Comparison of ENCODE assay signal across 19 mouse cellular contexts in the genomic region with DNA sequence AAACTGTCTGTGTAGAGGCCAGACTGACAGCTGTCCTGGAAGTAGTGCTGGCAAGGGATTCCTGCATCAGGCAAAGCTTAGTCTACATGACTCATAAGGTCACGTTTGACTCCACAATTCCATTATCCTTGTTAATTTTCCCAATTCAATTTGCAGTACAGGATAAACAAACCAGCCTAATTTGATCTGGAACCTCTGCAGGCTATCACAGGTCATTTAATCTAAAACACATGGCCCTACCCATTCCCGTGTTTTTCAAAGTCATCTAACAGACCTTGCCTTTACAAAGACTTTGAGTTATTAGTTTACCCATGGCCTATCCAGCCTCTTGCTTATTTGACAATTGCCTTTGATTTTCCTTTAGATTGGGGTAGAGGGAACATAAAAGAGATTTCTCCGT. TPM values are rescaled to one million over a fixed set of nuclear protein-coding genes. Genes with fewer than 3 reads are reported as not detected.
DNase-seq lines count a peak whose midpoint lies in the region; ATAC-seq lines count a peak whose summit lies in the region.
"Had no signal": no experiment of that assay in that cellular context is flagged by ENCODE, and none has a peak within 500 bp of the region (broad histone marks: within the 10 kb centered on the region; RNA-seq: fewer than 3 reads in every experiment).

No protein-coding gene starts in this region.

- H3K4me1 ChIP-seq in kidney, embryonic 15.5 days: no peaks in the 10 kb centered on the region
- peaks cover 4% of the 10 kb centered on the region; the same call in 1 of the 2 replicates for H3K4me1 ChIP-seq in kidney, embryonic 16.5 days (ENCODE audit: insufficient read depth, low read length)
- peaks cover 18% of the 10 kb centered on the region for H3K4me1 ChIP-seq in embryonic facial prominence, embryonic 10.5 days
- peaks cover 7% of the 10 kb centered on the region for H3K4me1 ChIP-seq in hindbrain, embryonic 10.5 days (replicated peaks)
- H3K4me1 ChIP-seq: heart, embryonic 13.5 days had no signal

- intact Hi-C loops in heart, postnatal 25 days (cut with DNase I): no loop called here

- peak; percentile 39 for DNase-seq in embryonic facial prominence, embryonic 10.5 days (ENCODE audit: low spot score)
- DNase-seq in forelimb bud, embryonic 11.5 days (ENCODE audit: low read depth, low spot score): peak; percentile 59
- DNase-seq in heart, postnatal 25 days (ENCODE audit: low spot score): no peak
- no peak for DNase-seq in hindbrain, embryonic 10.5 days (ENCODE audit: low spot score)
- DNase-seq: adrenal gland, adult 2 months; adrenal gland, postnatal 25 days; cerebellum, adult 18-20 months; cerebellum, adult 9-11 months; cerebellum, postnatal 36 days; gastrocnemius, postnatal 14 days had no signal

- no peaks in the 10 kb centered on the region for H3K36me3 ChIP-seq in kidney, embryonic 15.5 days
- no peaks in the 10 kb centered on the region for H3K36me3 ChIP-seq in kidney, embryonic 16.5 days (ENCODE audit: insufficient read depth, low read length)
- H3K36me3 ChIP-seq in embryonic facial prominence, embryonic 10.5 days (replicated peaks): peaks cover 35% of the 10 kb centered on the region
- H3K36me3 ChIP-seq in hindbrain, embryonic 10.5 days: peaks cover 8% of the 10 kb centered on the region; the same call in 1 of the 2 replicates
- H3K36me3 ChIP-seq: forebrain, embryonic 15.5 days; heart, embryonic 13.5 days had no signal

- H3K27me3 ChIP-seq in kidney, embryonic 15.5 days: no peaks in the 10 kb centered on the region
- no peaks in the 10 kb centered on the region for H3K27me3 ChIP-seq in kidney, embryonic 16.5 days (ENCODE audit: insufficient read depth, low read length)
- H3K27me3 ChIP-seq in embryonic facial prominence, embryonic 10.5 days (replicated peaks; ENCODE audit: low read depth, poor library complexity, severe bottlenecking): no peaks in the 10 kb centered on the region
- no peaks in the 10 kb centered on the region for H3K27me3 ChIP-seq in hindbrain, embryonic 10.5 days (ENCODE audit: insufficient read depth, poor library complexity, severe bottlenecking)
- H3K27me3 ChIP-seq: CH12.LX; forebrain, embryonic 15.5 days; heart, embryonic 13.5 days had no signal

- 0 out of 2 replicates have a peak overlapping the region, but pooled peaks have one; percentile 32 for H3K27ac ChIP-seq in kidney, embryonic 15.5 days
- H3K27ac ChIP-seq in kidney, embryonic 16.5 days (ENCODE audit: low read length): no peak overlapping the region
- H3K27ac ChIP-seq in embryonic facial prominence, embryonic 10.5 days (replicated peaks): no peak overlapping the region
- H3K27ac ChIP-seq in hindbrain, embryonic 10.5 days: no peak overlapping the region
- H3K27ac ChIP-seq: forebrain, embryonic 10.5 days; forebrain, embryonic 15.5 days; heart, embryonic 13.5 days; hindbrain, embryonic 14.5 days had no signal

- no peaks in the 10 kb centered on the region for H3K9me3 ChIP-seq in kidney, embryonic 15.5 days (replicated peaks)
- H3K9me3 ChIP-seq in kidney, embryonic 16.5 days (ENCODE audit: low read length): no peaks in the 10 kb centered on the region
- H3K9me3 ChIP-seq in embryonic facial prominence, embryonic 10.5 days: no peaks in the 10 kb centered on the region
- no peaks in the 10 kb centered on the region for H3K9me3 ChIP-seq in hindbrain, embryonic 10.5 days
- H3K9me3 ChIP-seq: forebrain, embryonic 10.5 days; forebrain, embryonic 15.5 days; heart, embryonic 13.5 days had no signal

- no peak overlapping the region for H3K9ac ChIP-seq in kidney, embryonic 15.5 days
- H3K9ac ChIP-seq in kidney, embryonic 16.5 days (replicated peaks; ENCODE audit: low read length): no peak overlapping the region
- H3K9ac ChIP-seq: forebrain, embryonic 15.5 days; heart, embryonic 13.5 days; hindbrain, embryonic 14.5 days had no signal

- no peak overlapping the region for H3K4me2 ChIP-seq in kidney, embryonic 15.5 days
- no peak overlapping the region for H3K4me2 ChIP-seq in kidney, embryonic 16.5 days (replicated peaks; ENCODE audit: low read depth, low read length)
- H3K4me2 ChIP-seq: forebrain, embryonic 15.5 days; heart, embryonic 13.5 days; hindbrain, embryonic 14.5 days had no signal

- WGBS in kidney, embryonic 15.5 days: 50% methylated on average over 3 of the region's 3 CpGs
- WGBS in kidney, embryonic 16.5 days: 43% methylated on average over 3 of the region's 3 CpGs
- WGBS in embryonic facial prominence, embryonic 10.5 days: 30% methylated on average over 3 of the region's 3 CpGs
- WGBS in hindbrain, embryonic 10.5 days: 58% methylated on average over 3 of the region's 3 CpGs

- no peak overlapping the region for H3K4me3 ChIP-seq in kidney, embryonic 15.5 days (replicated peaks)
- no peak overlapping the region for H3K4me3 ChIP-seq in kidney, embryonic 16.5 days (ENCODE audit: low read length)
- H3K4me3 ChIP-seq in embryonic facial prominence, embryonic 10.5 days: no peak overlapping the region
- H3K4me3 ChIP-seq in hindbrain, embryonic 10.5 days: no peak overlapping the region
- H3K4me3 ChIP-seq: forebrain, embryonic 10.5 days; forebrain, embryonic 15.5 days; heart, embryonic 13.5 days had no signal

- ATAC-seq in kidney, embryonic 15.5 days (replicated peaks; ENCODE audit: low FRiP score): no peak
- no peak for ATAC-seq in kidney, embryonic 16.5 days (ENCODE audit: low FRiP score, low TSS enrichment)
- ATAC-seq: intestine, embryonic 16.5 days had no signal

RNA-seq across cellular contexts. Expression of a gene that starts 23.4 kb away (rescaled TPM):
- polyA plus RNA-seq in kidney, embryonic 15.5 days (2015; fragmentation: Nextera tagmentation; extraction: Ambion mirVana): 5.8 and 8.5 TPM in 2 replicates
- 4.1 and 4.8 TPM in 2 replicates for polyA plus RNA-seq in kidney, embryonic 16.5 days (2015; fragmentation: Nextera tagmentation; extraction: Ambion mirVana)
- 74.4 and 83.9 TPM in 2 replicates for polyA plus RNA-seq in embryonic facial prominence, embryonic 10.5 days (2016; fragmentation: Nextera tagmentation; extraction: Ambion mirVana)
- total RNA-seq in heart, postnatal 25 days (2021): 1 to 10 TPM; 7.0 to 7.7 TPM
- polyA plus RNA-seq in hindbrain, embryonic 10.5 days (2016; fragmentation: Nextera tagmentation; extraction: Ambion mirVana): 31.6 and 55.2 TPM in 2 replicates
- total RNA-seq: hematopoietic stem cell, adult 5-6 weeks had no signal

RNA-seq across cellular contexts. Expression of a gene that starts 51.8 kb away (rescaled TPM):
- polyA plus RNA-seq in kidney, embryonic 15.5 days (2015; fragmentation: Nextera tagmentation; extraction: Ambion mirVana): 32.7 and 33.7 TPM in 2 replicates
- 30.0 and 33.3 TPM in 2 replicates for polyA plus RNA-seq in kidney, embryonic 16.5 days (2015; fragmentation: Nextera tagmentation; extraction: Ambion mirVana)
- polyA plus RNA-seq in embryonic facial prominence, embryonic 10.5 days (2016; fragmentation: Nextera tagmentation; extraction: Ambion mirVana): 36.0 and 37.3 TPM in 2 replicates
- total RNA-seq in heart, postnatal 25 days (2021): 10 to 100 TPM; 13.5 to 13.8 TPM
- polyA plus RNA-seq in hindbrain, embryonic 10.5 days (2016; fragmentation: Nextera tagmentation; extraction: Ambion mirVana): 25.9 and 26.4 TPM in 2 replicates

Comparison
In these comparisons a context has a peak if more than half of its experiments do, and no peak if none do; other contexts are left out.
1. DNase-seq: peak in embryonic facial prominence, embryonic 10.5 days (single experiment) and forelimb bud, embryonic 11.5 days (single experiment); none in heart, postnatal 25 days (single experiment) and hindbrain, embryonic 10.5 days (single experiment).